Mouse (Mus musculus) testis, postnatal 14 days (tissue): ENCODE data around the gene Ripor2.

Source experiments
- DNase-seq: peaks from one replicate; pipeline ENCODE4 v3.0.0; 2021; ENCODE audit warnings: low spot score

Ripor2 gene

DNA sequence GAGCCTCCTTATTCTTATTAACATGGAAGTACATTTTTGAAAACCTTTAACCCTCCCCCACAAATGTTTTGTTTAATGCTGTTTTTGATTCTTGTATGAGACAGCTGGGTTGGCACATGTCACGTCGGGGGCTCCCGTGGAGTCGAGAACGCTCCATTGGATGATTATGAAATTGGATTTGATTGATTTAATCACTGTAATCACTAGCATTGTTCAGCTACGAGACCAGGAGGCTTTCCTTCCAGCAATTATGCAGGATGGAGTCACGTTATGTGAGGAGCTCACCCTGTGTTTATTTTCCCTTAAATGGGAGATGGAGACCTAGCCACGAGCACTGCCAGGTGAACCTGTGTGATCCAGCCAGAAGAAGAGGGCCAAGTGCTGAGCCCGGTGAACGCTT is at the start of gene Ripor2:
Ripor2 (plus strand) TSS at position 357 of the 400 bp plus-strand sequence.
- no peak for DNase-seq

DNA sequence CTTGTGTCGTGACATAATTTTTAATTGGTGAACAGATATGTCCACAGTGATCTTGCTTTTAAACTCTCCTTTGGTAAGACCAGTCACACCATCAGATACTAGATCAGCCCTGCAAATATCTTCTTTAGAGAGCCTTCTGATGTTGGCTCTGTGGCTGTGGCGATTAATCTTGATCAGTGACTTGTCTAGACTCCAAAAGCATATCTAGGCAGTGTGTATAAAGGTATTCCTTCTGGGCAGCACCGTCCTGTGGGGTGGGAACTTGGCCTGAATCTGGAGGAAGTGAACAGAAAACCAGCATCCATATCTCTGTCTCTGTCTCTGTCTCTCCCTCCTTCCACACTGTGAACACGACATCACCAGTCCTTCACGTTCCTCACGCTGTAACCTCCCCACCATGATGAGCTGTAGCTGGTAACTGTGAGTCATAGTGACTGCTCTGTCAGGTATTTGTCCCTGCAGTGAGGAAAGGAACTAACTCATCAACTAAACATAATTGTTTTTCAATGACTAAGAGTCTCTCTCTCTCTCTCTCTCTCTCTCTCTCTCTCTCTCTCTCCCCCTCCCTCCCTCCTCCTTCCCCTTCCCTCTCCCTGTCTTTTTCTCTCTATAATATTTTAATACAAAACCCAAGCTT is 45.3 kb upstream of the Ripor2 start:
- no peak for DNase-seq

- no peak for DNase-seq
Measured at GRCm38 (mm10) chr13:24538012-24538411, 44.0 kb upstream of the Ripor2 start.

DNA sequence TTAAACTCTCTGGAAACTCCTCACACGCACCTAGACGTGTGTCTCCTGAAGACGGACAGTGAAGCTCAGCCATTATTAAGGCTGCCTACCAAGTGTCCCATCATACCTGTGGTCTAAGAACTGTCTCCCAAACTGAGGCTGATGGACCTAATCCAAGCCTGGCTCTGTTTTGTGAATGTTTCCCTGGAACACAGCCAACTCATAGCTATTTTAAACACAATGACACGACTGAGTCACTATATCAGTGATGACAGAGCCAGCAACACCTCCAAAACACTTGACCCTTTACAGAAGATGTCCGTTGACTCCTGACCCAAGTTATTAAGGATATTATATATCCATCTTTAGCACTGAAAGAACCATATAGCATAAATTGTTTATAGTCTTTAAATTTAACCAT is 43.0 kb upstream of the Ripor2 start:
- no peak for DNase-seq

DNA sequence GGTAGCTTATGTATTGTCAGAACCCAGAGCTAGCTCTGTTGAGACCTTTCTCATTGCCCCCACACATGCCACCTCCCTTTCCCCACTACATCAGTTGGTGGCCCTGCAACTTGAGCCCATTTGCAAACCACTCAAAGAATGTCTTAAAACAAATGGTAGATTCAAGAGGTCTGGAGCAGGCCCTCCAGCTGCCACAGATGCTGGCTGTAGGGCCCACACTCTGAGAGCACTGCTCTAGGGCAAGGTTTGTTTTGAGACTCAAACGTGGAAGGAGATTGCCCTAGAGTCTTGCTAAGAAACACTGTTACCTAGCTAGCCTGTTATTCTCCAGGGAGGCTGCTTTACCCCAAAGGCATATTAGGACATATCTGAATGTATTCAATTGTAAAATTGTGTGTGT is 36.3 kb upstream of the Ripor2 start:
- DNase-seq = no peak

GRCm38 (mm10) chr13:24546801-24547459 is 35.1 kb upstream of the Ripor2 start:
- DNase-seq = no peak

GRCm38 (mm10) chr13:24548911-24549310 is 33.1 kb upstream of the Ripor2 start:
- DNase-seq = no peak

GRCm38 (mm10) chr13:24551100-24551931 is 30.7 kb upstream of the Ripor2 start:
- no peak for DNase-seq

GRCm38 (mm10) chr13:24552039-24552438 is 29.9 kb upstream of the Ripor2 start:
- DNase-seq = no peak

DNA sequence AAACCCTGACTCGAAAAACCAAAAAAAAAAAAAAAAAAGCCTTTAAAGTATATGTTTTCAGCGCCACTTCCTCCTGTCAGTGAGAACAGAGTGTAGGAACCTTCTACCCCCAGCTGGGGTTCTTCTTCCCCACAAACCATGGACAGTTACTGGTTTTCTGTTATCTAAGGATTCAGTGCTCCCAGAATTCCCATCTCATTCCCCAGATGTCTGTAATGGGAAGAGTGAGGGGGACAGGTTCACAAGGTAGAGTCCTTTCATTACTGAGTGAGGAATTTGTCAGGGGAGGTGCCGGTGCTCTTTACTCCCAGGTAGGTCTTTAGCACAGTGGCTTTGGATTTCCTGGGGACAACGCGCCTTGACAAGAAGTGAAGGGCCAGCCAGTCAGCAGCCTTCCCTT is 20.6 kb upstream of the Ripor2 start:
- DNase-seq = no peak

- no peak for DNase-seq
Measured at GRCm38 (mm10) chr13:24564706-24565105, 17.3 kb upstream of the Ripor2 start.

DNA sequence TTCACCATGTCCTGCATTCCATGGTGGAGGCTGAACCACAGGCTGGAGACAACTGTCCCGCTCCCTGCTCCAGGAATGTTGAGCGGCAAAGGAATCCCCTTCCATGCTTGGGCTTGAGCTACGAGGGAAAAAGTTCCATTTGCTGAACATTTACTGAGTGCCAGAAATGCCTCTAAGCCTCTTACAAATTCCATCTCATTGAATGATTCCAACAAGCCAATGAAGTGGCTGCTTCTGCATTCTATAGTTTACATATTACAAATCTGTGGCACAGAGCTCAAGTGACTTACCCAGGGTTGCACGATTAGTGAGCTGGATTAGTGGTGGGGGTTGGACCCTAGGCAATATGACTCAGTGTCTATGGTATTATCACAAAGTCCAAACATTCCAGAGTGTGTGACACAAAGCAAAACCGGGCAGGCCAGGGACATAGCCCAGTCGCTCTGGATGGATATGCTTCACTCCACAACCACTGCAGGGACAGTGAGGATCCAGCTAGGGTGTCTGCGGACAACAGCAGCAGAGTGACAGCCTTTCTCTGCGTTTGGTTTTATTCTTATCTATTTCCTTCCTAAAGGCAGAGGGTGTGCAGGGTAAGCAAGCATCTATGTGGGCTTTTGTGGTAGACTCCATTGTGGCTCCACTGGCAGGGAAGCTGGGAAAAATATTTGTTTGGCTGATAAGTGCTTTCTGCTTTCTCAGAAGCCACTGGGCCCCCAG is 16.6 kb upstream of the Ripor2 start:
- DNase-seq = no peak

DNA sequence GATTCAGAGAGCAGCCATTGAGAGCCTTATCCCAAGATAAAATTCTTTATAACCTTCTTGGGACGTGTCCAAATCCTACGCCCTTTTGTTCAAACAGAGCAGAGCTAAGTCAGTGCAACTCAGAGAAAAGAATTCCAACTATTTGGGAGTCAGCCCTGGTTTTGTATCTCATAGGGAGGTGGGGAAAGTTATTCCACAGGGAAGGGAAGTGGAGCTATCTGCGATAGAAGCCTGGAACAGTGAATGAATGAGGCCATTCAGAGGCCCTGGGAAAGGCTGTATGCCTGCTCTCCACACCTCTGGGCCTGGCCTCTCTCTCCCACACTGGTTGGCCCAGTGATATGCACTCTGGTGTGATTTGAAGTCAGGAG is 16.1 kb upstream of the Ripor2 start:
- DNase-seq = peak; percentile 72

DNA sequence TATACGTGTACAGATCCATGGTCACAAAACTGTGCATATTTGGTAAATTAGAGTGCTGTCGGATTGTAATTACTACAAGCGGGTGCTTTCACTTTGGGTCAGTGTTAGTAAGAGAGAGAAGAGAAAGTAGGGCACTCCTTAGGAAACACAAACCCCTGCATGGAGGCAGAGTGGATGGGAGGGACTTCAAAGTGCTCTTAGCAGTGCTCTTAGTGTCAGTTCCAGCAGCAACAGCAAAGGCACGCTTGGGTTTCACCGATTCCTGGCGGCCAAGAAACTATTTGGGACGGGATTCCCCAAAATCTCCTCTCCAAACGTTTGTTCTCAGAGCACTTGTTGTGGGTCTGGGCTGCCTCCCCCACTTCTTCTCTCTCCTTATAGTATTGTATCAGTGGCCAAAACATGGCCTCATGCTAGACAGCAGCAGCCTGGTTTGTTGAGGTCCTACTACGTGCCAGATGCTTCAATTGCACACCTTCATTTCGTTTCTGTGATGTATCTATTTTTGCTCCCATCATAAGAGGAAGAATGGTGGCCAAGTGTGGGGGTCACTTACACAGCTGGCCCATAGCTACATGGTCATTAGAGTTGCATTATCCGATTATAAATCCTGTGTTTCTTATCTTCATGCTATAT is 14.7 kb upstream of the Ripor2 start:
- DNase-seq = no peak

GRCm38 (mm10) chr13:24569066-24569465 is 12.9 kb upstream of the Ripor2 start:
- no peak for DNase-seq

DNA sequence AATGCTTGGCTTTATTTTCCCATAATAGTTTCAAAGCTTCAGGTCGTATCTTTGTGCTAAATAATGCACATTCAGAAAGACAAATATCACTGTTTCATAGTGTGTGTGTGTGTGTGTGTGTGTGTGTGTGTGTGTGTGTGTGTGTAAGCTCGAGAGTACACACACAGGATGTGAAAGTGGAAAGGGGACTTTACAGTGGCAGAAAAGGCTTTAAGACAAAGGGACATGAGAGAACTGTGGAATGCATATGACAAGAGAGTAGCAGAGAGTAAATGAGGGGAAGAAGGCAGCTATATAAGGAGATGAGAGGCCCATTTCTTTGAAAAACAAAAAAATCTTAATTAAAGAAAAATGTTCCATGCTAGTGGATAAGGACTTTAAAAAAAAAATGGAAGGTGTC is 11.3 kb upstream of the Ripor2 start:
- DNase-seq = no peak

DNA sequence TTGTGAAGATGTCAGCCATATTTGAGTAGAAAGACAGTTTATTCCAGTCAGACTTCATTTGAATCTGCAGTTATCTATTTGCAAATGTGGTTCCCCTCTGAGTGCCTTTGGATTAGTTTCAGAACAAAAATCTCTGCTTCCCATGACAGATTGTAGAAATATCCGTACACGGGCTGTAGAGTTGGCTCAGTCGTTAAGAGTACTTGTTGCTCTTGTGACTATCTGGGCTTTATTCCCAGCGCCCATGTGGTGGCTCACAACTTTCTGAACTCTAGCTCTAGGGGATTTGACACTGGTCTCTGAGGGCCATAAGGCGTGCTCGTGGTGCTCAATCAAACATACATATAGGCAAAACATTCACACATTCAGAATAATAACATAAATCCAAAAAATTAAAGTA is 10.1 kb upstream of the Ripor2 start:
- no peak for DNase-seq

DNA sequence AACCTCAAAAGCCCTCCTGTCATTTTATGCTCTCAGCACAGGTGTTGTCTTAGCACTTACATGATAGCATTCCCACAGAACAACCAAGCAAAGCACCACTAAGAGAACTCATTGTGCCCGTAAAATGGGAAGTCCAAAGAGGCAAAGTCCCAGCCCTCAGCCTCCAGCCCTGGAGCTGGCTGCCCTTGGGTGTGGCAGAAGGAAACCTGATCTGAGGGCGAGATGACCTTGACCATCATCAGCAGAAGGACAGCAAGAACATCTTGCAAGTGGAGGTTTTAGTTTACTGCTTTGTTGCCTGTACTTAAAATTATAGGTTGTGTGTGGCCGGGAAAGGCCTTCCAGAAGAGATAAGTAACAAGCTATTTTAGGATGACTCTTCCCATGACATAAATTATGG is 6.9 kb upstream of the Ripor2 start:
- DNase-seq = peak; percentile 15

DNA sequence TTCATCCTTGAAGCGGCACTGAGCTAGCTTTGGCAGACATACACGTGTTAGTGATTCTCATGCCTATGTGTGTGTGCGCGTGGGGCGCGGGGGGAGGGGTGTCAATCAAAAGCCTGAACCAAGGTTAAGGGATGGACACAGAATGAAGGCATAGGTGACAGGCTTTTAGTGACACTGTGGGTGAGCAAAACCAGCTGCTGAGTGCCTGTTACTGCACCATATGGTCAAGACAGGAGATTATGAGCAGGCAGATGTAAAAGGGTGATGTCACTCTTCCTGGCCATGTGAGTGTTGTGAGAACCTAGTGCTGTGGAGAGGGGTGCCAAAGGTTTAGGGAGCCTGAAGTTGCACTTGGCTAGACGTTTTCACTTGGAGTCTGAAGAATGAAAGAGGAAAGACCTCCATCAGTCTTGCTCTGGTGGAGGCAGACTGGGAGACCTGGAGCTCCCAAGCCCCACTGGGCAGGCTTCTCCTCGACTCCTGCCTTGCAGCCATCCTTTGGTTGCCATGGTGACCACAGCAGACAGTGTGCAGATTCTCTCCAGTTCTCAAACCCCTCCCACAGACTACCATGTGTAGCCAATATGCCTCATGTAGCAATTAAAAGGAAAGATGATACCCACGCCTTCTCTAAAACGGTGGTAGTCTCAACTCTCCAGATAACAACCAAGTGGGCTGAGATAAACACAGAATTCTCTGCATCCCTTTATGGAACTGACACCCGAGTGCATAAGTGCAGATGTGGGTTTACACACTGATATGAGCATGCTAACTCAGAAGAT is 5.5 kb upstream of the Ripor2 start:
- no peak for DNase-seq

DNA sequence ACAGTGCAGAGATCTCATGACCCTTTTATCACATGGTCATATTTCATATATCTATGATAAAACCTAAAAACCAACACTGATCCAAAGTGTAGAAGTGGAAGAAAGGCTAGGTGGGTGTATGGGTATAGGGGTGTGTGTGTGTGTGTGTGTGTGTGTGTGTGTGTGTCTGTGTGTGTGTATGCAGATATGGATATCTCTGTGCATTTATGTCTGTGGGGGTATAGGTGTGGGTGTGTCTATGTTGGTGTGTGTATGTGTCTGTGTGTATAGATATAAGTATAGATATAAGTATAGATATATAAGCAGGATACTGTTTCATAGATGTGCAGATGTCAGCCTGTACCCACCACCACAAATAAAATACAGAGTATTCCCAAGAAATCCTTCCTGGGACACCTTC is 3.7 kb upstream of the Ripor2 start:
- no peak for DNase-seq

DNA sequence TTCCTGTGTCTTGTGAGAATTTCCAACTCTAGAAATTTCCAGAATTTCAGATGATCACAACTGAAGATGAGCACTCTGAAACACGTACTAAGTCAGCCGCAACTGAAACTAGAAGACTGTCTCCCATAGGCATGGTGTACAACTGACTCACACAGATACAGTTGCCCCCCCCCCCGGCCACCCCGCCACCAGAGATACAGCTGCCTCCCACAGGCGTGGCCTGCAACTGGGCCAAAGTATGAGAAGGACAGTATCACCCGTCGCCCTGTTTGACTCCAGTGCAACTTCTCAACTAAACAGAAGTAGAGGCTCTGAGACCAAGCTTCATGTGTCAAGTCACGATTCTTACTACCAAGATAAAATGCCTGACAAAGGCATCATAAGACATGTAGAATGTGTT is 1.2 kb upstream of the Ripor2 start:
- DNase-seq = no peak
